Mouse (Mus musculus) common myeloid progenitor, adult 5-6 weeks (primary cell): Measurements from ENCODE around the gene Ezr. TPM values are rescaled to one million over a fixed set of nuclear protein-coding genes. Genes with fewer than 3 reads are reported as not detected.

Experiments
- ATAC-seq: replicated peaks from 2 replicates; pipeline ENCODE4 v1.8.0; 2016; ENCODE audit warnings: low read depth, mild to moderate bottlenecking, moderate TSS enrichment, inconsistent platforms; ENCODE audit not compliant: poor library complexity, severe bottlenecking
- total RNA-seq: library from RNA; stranded (forward); fragments of 200-1000, 187-1606 nt; gene quantifications from 2 replicates; pipeline ENCODE4 v1.2.3, GENCODE M21; 2017

Ezr gene
- total RNA-seq, 1 experiment from 2014 or later = 175 TPM

DNA sequence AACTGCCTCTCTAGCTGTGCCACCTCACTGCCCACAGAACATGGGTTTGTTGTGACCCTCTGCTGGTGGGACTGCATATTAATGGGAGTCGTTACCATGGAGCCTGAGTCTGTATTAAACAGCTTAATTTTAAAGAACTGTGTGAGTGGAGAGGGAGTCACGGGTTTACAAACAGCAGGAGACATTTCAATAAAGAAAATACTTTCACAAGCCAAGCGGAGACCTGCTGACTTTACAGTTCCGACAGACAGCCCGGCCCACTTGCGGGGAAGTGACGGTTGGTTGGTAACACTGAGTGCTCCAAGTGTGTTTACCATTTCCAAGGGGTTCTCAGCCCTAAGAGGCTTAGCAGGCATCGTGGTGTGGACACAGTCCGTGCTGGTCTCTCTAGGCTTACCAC is 36.6 kb downstream of the Ezr start:
- ATAC-seq = no peak

DNA sequence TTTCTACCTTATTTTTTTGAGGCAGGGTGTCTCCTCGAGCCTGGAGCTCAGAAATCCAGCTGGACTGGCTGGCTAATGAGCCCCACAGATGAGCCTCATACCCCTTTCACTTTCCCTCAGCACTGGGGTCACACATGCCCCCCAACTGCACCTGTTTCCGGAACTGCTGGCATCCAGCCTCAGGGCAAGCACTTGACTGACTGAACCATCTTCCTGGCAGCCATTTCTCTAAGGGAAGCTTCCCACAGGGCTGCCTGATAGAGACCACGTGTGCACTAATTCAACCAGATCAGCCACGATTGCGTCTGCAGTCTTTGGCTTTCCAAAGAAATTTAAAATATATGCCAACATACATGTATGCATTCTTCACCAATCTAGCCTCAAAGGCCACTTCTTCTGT is 37.1 kb downstream of the Ezr start:
- no peak for ATAC-seq

DNA sequence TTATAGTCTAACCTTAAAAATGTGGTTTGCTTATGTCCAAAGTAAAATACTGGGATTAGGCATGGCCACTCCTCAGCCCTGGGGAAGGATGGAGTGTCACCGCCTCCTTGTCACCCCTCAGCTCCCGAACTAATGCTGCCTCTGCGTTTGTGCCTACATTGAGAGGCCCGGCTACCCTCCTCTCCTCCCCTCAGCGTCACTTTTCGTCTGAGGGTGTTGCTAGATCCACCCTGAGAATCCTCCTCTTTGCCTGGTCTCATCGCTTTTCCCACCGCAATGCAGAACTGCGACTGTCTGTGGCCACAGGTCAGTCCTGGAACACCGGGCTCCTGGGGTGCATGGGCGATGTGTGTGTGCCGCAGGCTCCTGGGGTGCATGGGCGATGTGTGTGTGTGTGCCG is 37.7 kb downstream of the Ezr start:
- ATAC-seq = no peak

DNA sequence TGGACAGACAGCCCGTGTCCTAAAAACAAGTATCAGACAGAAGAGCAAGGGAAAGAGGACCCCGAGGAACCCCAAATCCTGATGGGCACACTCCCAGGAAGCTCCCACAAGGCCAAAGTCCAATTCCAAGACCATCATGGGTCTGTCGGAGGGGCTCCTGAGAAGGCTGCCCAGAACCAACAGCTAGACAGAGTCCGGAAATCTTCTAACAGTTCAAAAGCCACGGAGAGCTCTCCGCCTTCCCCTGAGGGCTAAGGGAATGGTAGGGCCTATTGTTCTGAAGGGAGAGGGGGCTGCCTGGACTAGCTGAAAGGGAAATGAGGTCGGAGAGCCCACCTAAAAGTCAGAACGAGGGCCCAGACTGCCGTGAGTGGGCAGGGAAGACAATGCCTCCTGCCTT is 38.2 kb downstream of the Ezr start:
- ATAC-seq = no peak

DNA sequence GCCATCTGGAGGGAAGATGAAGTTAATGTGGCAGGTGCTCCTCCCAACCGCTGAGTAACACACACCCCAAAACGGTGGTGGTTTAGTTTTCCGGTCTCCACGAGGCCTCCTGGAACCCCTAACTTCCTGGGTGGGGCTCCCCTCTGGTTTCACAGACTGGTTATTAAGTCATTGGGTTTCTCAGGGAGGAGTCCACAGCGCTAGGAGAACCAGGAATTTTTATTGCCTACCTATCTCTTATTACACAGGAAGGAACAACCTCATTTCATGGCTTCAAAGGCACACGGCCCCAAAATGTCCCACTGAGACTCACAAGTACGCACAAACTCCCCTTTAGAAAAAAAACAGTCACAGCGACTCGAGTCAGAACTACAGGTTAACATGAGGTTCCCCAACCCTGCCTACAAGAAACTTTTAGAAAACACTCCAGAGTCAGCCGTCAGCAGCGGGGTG is 38.8 kb downstream of the Ezr start:
- peak; percentile 30 for ATAC-seq

DNA sequence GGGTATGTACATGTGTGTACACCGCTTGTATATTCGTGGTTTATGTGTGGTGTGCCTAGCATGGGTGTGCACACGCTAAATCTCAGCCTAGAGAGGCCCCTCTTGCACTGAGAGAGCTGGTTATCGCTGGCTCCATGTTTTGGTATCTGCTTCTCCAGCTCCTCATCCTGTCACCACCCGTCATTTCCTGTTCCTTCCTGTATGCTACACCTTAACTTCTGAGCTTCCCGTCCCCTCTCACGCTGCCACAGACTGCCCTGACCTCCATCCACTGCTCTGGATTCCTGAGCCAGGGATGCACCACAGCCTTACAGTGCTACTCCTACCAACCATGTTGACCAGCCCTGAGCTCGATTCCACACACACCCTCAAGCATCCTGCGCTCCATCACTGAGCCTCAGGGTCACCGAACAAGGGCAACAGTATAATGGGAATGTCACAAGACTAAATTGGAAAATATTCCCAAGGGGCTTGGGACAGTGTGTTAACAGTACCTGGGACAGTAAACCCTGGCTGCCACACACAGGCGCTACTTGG is 39.5 kb downstream of the Ezr start:
- no peak for ATAC-seq

DNA sequence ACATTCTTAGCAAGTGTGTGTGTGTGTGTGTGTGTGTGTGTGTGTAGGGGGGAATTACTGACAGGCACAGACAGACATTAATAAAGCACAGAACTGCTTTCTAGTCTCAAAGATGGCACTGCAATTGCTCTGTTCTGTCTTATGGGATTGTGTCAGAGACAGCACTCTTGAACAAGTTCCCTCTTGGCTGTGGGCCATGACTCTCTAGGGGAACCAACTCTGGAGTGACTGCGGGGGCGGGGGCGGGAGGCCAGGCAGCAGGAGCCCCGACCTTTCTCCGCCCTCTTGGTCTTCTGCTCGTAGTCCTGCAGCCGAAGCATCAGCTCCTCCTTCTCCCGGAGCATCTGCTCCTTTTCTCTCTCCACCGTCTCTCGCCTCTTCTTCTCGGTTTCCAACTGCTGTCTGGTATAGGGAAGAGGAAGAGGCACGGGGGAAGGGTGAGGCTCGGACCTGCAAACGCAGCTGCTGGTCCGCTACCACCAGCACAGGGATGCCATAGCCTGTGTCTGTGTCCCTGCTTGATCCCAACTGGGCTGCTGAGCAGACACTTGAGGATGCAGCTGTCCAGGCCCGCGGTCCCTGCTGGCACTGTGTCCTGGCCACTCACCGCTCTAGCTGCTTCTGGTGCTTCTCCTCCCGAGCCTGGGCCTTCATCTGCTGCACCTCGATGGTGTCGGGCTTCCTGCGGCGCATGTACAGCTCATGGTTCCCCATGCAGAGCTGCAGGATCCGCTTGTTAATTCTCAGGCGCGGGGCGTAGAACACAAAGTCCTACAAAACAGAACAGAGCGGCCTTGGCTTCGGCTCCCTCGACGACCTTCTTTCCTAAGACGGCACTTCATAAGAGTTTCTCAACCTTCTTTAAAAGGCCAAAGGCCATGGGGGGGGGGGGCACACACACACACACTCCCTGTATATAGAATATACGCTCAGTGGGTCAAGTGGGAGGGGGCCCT is 40.2 kb downstream of the Ezr start:
- peak; percentile 23 for ATAC-seq

DNA sequence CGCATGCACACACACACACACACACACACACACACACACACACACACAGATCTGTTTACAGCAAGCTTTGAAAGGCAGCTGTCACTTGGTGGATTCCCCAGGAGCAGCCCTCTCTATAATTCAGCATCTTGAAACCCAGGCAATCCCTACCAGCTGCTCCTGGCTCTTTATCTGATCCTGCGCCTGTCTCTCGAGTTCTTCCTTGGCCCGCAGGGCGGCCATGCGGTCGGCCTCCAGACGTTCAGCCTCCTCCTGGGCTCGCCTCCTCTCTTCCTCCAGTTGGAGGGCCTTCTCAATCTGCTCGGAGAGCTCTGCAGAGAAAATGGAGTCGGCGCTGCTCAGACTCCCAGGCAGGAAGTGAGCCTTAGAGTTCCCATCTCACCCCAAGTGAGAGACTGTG is 41.3 kb downstream of the Ezr start:
- no peak for ATAC-seq

DNA sequence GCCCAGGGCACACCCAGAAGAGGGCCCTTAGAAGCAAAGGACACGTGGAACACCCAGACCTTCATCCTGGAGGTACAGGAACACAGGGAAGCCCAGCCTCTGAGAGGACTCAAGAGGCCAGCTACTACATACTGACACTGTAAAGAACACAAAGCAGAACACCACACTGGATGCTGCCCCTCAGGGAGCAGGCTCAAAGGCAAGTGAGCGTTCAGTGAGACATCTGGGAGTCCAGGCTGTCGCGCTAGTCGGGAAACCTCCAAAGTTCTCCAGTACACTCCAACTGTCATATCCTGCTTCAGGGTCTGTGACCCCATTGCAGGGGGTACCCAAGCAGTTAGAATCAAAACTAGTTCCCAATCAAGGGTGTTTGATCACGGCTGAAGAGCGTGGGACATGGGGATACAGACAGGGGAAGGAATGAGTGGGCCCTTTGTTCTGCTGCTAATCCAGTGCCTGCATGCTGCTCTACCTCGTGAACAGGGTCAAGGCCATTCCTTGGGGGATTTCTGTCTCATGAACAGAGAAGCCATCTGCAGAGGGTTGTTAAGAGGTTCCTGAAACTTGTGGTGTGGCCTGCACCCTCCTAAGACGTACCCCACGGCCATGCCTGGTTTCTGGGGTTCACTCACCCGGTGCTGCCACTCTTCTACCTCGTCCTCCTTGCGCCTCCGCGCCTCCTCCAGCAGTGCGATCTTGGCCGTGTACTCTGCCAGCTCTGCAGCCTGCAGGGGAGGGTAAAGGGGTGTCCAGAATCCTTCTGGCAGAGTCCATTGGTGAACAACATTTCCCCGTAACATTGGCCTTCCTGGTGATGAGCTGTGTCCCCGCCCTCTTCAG is 42.0 kb downstream of the Ezr start:
- ATAC-seq = no peak

DNA sequence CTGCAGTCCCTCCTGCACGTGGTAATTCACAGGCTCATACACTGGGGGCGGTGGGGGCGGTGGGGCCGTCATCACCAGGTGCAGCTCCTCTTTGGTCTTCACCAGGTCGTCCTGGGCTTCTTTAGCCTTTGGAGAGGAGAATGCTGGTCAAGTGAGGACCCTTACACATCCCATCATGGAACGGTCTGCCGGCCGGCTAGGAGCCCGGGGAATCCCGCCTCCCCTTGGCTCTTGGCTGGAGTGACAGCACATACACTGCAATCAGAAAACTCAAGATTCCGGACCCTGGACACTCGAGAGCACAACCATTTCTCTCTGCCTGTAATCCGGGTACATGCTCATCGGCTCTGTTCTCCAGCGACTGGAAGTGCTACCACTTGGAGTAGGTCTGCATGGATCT is 42.8 kb downstream of the Ezr start:
- ATAC-seq = no peak

DNA sequence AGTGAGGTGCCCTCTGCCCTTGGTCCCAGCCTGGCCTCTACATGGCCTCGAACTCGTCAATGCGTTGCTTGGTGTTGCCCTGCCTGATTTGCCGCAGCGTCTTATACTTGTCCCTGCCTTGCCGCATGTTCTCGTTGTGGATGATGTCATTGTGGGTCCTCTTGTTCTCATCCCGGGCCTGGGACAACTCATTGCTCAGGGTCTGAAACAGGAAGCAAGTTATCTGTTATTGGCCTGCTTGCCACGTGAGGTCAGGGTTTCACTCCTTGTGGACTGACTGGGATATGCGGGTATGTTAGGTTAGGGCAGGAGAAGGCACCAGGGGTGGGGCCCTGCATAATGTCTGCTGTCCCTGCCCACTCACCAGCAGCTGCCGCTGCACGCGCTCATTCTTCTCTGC is 43.3 kb downstream of the Ezr start:
- no peak for ATAC-seq

DNA sequence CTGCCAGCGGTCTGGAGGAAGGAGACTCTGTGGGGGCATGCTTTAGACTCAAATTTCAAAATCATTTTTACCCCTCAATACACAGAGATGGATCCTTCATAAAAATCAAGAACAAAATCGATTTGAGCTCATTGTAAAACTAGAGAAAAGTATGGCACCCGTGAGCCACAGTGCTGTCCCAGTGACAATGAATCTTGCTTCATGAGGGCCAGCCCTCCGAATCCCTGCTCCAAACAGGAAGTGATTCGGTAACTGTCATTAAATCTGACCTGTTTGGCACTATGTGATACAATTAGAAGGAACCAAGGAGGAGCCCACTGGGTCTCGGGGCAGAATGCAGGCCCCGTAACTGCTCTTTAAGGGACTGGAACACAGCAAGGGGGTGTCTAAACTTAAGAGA is 43.7 kb downstream of the Ezr start:
- ATAC-seq = no peak

DNA sequence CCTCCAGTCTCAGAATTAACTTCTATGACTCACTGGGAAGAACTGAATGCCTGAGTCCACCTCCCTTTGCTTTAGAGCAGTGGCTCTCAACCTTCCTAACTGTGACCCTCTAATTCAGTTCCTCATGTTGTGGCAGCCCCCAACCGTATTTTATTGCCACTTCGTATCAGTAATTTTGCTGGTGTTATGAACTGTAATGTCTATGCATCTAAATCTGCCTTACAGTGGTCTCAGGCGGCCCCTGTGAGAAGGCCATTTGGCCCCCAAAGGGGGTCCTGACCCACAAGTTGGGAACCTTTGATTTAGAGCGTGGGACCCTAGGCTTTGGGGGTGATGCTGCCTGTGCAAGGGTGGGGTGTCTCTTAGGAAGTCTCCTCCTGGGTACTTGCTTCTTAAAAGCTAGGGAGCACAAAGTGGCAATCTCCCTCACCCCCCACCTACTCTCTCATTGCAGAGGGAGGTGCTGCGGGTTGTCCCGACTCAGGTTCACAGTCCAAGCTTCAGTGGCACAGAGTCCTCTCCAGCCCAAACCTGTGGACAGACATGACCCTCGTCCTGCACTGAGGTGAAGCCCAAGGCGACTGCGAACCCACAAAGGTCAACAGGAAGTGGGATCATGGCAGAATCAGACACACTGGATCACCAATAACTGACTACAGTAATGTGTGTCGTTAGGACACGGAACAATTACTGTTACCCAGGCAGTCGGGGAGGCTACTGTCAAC is 45.1 kb downstream of the Ezr start:
- ATAC-seq = no peak

DNA sequence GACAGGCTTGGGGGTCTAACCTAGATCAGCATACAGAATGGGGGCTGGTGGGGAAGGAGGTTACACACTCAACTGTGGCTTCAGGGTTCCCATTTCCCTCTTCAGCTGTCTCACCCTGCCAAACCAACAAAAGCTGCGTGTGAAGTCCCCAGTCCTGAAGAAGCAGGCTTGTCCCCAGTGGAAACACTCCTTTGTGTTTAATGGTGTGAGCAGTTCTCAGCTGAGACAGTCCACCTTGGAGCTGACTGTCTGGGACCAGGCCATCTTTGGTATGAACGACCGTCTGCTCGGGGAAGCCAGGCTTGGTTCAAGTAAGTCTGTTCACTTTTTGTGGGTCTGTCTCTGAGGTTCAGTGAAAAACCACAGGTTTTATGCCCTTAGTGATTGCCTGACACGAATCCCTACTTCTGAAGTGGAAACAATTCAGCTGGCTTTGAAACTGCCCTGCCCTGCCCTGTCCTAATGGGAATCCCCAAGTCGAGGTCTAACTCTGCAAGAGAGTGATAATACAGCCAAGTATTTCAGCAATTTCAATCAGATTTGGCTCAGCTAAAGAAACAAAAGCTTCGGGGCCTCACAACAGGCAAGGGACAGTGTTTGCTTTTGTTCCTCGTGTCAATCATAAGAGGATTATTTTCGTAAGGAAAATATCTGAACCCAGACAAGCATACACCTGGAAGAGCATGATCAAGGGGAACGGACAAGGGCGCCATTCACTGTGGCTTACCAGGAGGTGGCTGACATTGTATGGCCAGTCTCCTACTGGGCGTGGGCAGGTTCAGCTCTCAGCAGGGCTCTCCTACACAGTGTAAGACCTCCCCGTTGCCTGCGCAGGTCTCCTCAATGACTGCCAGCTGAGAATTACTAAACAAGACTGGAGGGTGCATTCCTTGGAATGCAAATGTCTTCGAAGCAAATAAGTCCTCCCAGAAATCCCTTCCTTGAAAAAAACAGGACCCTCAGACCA is 46.0 kb downstream of the Ezr start:
- ATAC-seq = no peak

DNA sequence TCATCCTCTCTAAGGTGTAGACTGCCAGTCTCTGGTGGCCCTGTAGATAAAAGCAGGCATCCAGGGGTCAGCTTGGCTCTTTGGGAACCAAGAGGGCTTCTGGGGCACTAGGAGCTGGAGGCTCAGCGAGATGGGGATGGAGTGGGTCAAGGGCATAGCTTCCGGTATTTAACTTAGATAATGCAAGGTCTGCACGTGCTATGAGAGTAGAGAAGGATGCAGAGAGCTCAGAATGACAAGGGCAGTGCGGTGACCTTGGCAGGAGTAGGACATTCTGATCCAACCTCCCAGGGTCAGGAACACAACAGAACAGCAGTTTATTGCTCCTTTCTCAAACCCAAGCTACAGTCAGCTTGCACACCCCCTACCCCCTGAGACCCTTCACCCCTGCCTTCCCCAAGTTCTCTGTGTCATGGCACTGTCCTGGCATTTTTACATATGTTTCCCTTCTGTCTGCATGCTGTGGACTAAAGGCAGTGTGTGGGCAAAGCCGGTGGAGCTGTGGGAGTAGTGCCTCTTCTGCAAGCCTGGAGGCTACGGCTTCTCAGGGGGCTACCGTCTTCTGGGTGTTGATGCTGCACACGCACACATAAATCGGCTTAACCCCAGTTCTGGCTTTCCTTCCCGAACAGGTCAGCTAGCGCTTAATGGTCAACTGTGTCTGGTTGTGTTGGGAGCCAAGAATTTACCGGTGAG is 47.7 kb downstream of the Ezr start:
- no peak for ATAC-seq

DNA sequence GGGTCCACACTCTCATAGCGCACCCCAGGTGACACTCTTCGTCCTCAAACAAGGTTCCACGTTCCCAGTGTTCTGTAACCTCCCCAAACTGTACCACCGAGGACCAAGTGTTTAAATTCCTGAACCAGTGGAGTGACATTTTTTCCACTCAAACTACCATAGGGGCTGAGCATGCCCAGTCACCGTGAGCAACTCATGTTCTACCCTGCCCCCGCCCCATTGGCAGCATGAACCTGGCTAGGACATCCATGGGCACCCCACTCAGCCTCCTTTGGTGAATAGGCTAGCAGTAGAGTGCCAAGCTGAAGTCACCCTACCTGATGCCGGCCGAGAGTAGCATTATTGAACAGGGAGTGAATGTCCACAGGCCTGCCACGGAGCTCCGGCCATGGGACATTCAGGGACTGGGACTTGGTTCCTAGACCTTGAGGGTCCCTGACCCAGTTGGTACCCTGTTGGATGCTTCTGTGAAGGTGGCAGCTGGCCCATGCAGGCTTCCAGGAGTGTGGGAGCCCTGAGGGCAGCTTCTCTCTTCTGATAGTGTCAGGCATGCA is 49.2 kb downstream of the Ezr start:
- ATAC-seq = no peak

DNA sequence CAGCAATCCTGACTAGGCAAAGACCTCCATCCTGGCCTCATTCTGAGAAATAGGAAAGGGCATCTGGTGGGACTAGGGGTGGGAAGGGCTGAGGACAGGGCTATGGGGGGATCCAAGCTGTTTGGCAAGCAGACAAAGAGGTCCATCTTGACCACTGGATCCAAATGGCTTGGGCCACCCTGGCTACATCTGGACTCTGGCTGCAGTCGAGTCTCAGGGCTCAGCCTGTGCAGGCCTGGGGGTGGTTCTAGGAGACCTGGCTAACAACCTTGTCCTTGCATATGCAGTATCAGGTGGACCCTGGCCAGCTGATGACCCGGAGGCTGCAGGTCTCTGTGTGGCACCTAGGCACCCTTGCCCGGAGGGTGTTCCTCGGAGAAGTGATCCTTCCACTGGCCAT is 49.9 kb downstream of the Ezr start:
- no peak for ATAC-seq

DNA sequence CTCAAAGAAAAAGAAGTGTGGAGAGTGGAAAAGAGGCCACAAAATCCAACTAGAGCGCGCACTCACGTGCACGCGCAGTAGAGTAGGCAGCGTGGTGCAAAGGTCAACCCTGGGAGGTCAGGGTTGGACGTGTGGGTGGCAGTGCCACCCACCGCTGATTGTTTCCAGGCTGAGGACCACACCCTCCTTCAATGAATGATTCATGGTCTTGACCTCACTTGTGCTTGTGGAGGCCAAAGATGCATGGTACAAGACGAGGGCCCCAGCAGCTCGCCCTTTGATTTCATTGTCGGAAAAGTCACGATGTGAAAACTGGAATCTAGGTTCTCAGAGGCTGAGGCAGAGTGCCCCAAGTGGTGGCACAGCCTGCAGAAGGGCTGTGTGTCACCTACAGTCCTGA is 51.0 kb downstream of the Ezr start:
- ATAC-seq = no peak
